Mouse (Mus musculus) hindbrain, embryonic 15.5 days (tissue): Measurements from ENCODE around the gene Rftn1. TPM values are rescaled to one million over a fixed set of nuclear protein-coding genes. Genes with fewer than 3 reads are reported as not detected.

Experiments
- ATAC-seq: fragments of 200-750 bp; cut with Nextera tagmentation; 2 replicates; pipeline ENCODE4 v1.8.0; 2017; ENCODE audit warnings: low read depth, moderate number of reproducible peaks, moderate TSS enrichment; ENCODE audit not compliant: low FRiP score
- H3K27ac ChIP-seq: fragments of 300-500 bp; sonication (generic); replicated peaks from 2 replicates; pipeline ENCODE4 v1.5.1; 2015; ENCODE audit warnings: mild to moderate bottlenecking, inconsistent platforms
- H3K27me3 ChIP-seq: fragments of 300-500 bp; sonication (generic); 2 replicates; pipeline ENCODE4 v1.6.1; 2015; ENCODE audit warnings: control low read depth, inconsistent platforms
- H3K36me3 ChIP-seq: fragments of 300-500 bp; sonication (generic); 2 replicates; pipeline ENCODE4 v1.6.1; 2015; ENCODE audit warnings: control low read depth, inconsistent platforms
- H3K4me1 ChIP-seq: fragments of 300-500 bp; sonication (generic); replicated peaks from 2 replicates; pipeline ENCODE4 v1.6.1; 2015; ENCODE audit warnings: control low read depth, inconsistent platforms
- H3K4me2 ChIP-seq: fragments of 300-500 bp; sonication (generic); 2 replicates; pipeline ENCODE4 v1.6.1; 2015; ENCODE audit warnings: moderate library complexity, mild to moderate bottlenecking, inconsistent platforms
- H3K4me3 ChIP-seq: fragments of 300-500 bp; sonication (generic); 2 replicates; pipeline ENCODE4 v1.5.1; 2015; ENCODE audit warnings: mild to moderate bottlenecking, inconsistent platforms
- H3K9ac ChIP-seq: fragments of 300-500 bp; sonication (generic); 2 replicates; pipeline ENCODE4 v1.6.1; 2015; ENCODE audit warnings: inconsistent platforms
- H3K9me3 ChIP-seq: fragments of 300-500 bp; sonication (generic); 2 replicates; pipeline ENCODE4 v1.6.1; 2016; ENCODE audit warnings: control low read depth, inconsistent platforms
- WGBS: fragments of 180-500 bp; shearing (Covaris S2); methylation state at CpG from one replicate; pipeline ENCODE4 v1.1.7; 2015; 5-methylcytosine and 5-hydroxymethylcytosine counted together
- polyA plus RNA-seq: library from polyadenylated mRNA; unstranded; fragments of >200 nt; fragmentation: Nextera tagmentation; extraction: Ambion mirVana; gene quantifications from 2 replicates; pipeline ENCODE4 v1.2.1, GENCODE M21; 2015

Gene Rftn1
- polyA plus RNA-seq, 1 experiment from 2014 or later, result 21.2 TPM

DNA sequence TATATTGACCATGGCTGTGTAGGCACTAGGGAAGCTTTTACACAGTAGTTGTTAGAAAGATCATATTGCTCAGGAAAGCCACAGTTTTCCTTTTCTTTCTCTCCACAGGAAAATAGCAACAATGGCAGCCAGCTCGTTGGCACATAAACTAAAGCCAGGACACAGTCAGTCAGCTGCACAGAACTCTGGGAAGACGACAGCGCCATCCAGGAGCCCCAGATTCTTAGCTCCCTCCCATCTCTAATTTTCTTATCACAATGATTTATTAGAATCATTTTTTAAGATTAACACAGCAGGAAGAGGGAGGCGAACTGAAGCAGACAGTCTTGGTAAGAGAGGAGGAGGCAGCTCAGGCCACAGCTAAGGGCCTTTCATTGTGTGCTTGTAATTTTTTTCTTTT, 58.8 kb downstream of the Rftn1 start:
- H3K4me3 ChIP-seq, result no peak overlapping the region
- 59% methylated on average over 4 of the region's 4 CpGs for WGBS
- no peak overlapping the region for H3K4me2 ChIP-seq
- H3K9me3 ChIP-seq, result no peaks in the 10 kb centered on the region
- no peak overlapping the region for H3K9ac ChIP-seq
- H3K36me3 ChIP-seq, result no peaks in the 10 kb centered on the region
- no peaks in the 10 kb centered on the region for H3K27me3 ChIP-seq
- peaks cover 11% of the 10 kb centered on the region; the same call in 1 of the 2 replicates for H3K4me1 ChIP-seq
- no peak for ATAC-seq
- H3K27ac ChIP-seq, result no peak overlapping the region

GRCm38 (mm10) chr17:50130421-50130820, 60.1 kb downstream of the Rftn1 start:
- Histone ChIP-seq H3K36me3 (no peaks in the 10 kb centered on the region), H3K4me3 (no peak overlapping the region), H3K27me3 (no peaks in the 10 kb centered on the region), H3K4me2 (no peak overlapping the region), H3K9me3 (no peaks in the 10 kb centered on the region), H3K9ac (no peak overlapping the region), H3K27ac (no peak overlapping the region), H3K4me1 (peaks cover 11% of the 10 kb centered on the region; the same call in 1 of the 2 replicates)
- ATAC-seq, result no peak
- 77% methylated on average over 4 of the region's 4 CpGs for WGBS

DNA sequence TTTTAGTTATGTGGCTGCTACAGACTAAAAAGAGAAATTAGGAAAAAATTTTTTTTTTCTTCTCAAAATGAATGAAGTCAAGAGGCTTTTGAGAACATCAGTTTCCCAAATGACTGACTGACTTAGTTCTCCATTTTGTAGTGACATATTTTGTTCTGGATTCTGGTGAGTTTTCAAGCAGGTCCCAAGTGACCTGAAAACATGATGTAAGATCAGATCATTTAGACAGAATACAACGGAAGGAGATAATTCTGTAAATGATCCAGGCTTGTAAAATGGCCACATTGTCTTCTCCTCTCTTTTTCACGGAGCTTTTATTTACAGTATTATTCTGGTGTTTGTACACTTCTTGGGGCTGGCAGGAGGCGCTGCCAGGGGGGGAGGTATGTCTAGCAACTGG, 62.1 kb downstream of the Rftn1 start:
- 60% methylated on average over 3 of the region's 3 CpGs for WGBS
- Histone ChIP-seq H3K4me1 (peaks cover 11% of the 10 kb centered on the region; the same call in 1 of the 2 replicates), H3K4me3 (no peak overlapping the region), H3K36me3 (no peaks in the 10 kb centered on the region), H3K27me3 (no peaks in the 10 kb centered on the region), H3K4me2 (no peak overlapping the region), H3K27ac (no peak overlapping the region), H3K9ac (no peak overlapping the region), H3K9me3 (no peaks in the 10 kb centered on the region)
- no peak for ATAC-seq

GRCm38 (mm10) chr17:50127045-50127813, 63.2 kb downstream of the Rftn1 start:
- no peak overlapping the region for H3K4me2 ChIP-seq
- no peaks in the 10 kb centered on the region for H3K27me3 ChIP-seq
- H3K9me3 ChIP-seq, result no peaks in the 10 kb centered on the region
- WGBS, result 68% methylated on average over 9 of the region's 9 CpGs
- H3K4me3 ChIP-seq, result no peak overlapping the region
- no peaks in the 10 kb centered on the region for H3K36me3 ChIP-seq
- H3K9ac ChIP-seq, result no peak overlapping the region
- H3K4me1 ChIP-seq, result peaks cover 11% of the 10 kb centered on the region; the same call in 1 of the 2 replicates
- no peak overlapping the region for H3K27ac ChIP-seq
- ATAC-seq, result no peak

DNA sequence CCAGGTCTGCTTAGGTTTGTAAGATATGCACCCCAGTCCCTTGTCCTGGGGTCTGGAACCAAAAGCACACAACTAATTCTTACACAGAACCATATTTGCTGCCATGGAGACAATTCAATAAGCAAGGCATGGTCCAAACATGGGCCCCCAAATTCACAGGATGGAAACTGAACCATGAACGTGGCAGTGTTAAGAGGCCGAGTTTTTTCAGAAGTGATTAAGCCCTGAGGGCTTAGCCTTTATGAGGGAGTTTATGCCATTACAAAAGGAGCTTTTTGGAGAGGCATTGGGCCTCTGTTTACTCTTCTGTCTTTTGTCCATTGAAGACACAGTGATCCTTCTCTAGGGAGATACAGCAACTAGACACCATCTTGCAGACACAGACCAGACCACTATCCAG, 63.9 kb downstream of the Rftn1 start:
- Histone ChIP-seq H3K9me3 (no peaks in the 10 kb centered on the region), H3K36me3 (no peaks in the 10 kb centered on the region), H3K4me3 (no peak overlapping the region), H3K27me3 (no peaks in the 10 kb centered on the region), H3K27ac (no peak overlapping the region), H3K9ac (no peak overlapping the region), H3K4me2 (no peak overlapping the region), H3K4me1 (peaks cover 11% of the 10 kb centered on the region; the same call in 1 of the 2 replicates)
- ATAC-seq, result no peak
- 31% methylated on average over 2 of the region's 2 CpGs for WGBS

DNA sequence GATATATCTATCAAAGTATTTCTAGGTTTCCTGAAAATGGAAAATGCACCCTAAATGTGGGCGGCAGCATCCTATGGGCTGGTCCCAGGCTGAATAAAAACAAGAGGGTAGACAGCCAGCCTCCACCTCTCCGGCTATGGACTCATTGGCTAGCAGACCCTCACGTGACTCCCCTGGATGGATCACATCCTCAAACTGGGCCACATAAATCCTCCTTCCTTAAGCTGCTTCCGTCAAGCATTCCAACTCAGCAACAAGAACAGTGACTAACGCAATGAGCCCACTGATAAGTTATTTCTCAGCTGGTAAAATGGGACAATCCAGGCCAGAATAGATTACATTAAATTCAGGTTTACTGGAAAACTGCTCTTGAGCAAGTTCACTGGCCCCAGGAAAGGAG, 64.6 kb downstream of the Rftn1 start:
- Histone ChIP-seq H3K9me3 (no peaks in the 10 kb centered on the region), H3K27ac (no peak overlapping the region), H3K4me2 (no peak overlapping the region), H3K27me3 (no peaks in the 10 kb centered on the region), H3K36me3 (no peaks in the 10 kb centered on the region), H3K4me3 (no peak overlapping the region), H3K9ac (no peak overlapping the region), H3K4me1 (peaks cover 11% of the 10 kb centered on the region; the same call in 1 of the 2 replicates)
- no peak for ATAC-seq
- 88% methylated on average over 5 of the region's 5 CpGs for WGBS

GRCm38 (mm10) chr17:50125245-50125798, 65.2 kb downstream of the Rftn1 start:
- H3K4me3 ChIP-seq, result no peak overlapping the region
- no peaks in the 10 kb centered on the region for H3K27me3 ChIP-seq
- H3K4me1 ChIP-seq, result peaks cover 11% of the 10 kb centered on the region; the same call in 1 of the 2 replicates
- ATAC-seq, result no peak
- 84% methylated on average over 3 of the region's 3 CpGs for WGBS
- no peak overlapping the region for H3K4me2 ChIP-seq
- no peaks in the 10 kb centered on the region for H3K36me3 ChIP-seq
- H3K27ac ChIP-seq, result no peak overlapping the region
- H3K9ac ChIP-seq, result no peak overlapping the region
- no peaks in the 10 kb centered on the region for H3K9me3 ChIP-seq

DNA sequence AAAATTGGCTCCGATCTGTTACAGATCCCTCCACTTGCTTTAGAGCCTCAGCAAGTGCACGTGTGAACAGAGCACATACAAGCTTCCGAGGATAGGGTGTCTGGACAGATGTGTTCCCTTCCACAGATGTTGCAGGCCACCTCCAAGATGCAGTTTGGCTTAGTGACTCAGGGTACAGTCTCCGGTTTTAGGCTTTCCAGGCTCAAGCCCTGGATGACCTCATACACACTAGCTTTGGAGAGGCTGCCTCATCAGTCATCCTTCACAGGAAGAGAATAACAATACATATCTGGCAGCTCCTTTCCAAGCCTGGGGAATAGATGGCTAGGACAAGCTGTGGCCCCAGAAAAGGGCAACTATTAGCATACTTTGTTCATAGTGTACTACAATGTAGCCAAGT, 65.8 kb downstream of the Rftn1 start:
- WGBS, result 80% methylated on average over 4 of the region's 4 CpGs
- Histone ChIP-seq H3K9ac (no peak overlapping the region), H3K4me2 (no peak overlapping the region), H3K27me3 (no peaks in the 10 kb centered on the region), H3K27ac (no peak overlapping the region), H3K36me3 (no peaks in the 10 kb centered on the region), H3K4me1 (peaks cover 11% of the 10 kb centered on the region; the same call in 1 of the 2 replicates), H3K4me3 (no peak overlapping the region), H3K9me3 (no peaks in the 10 kb centered on the region)
- no peak for ATAC-seq

GRCm38 (mm10) chr17:50122555-50122954, 67.9 kb downstream of the Rftn1 start:
- no peaks in the 10 kb centered on the region for H3K4me1 ChIP-seq
- H3K4me2 ChIP-seq, result no peak overlapping the region
- no peak for ATAC-seq
- H3K4me3 ChIP-seq, result no peak overlapping the region
- H3K27ac ChIP-seq, result no peak overlapping the region
- WGBS, result 80% methylated on average over 8 of the region's 8 CpGs
- H3K27me3 ChIP-seq, result no peaks in the 10 kb centered on the region
- H3K9me3 ChIP-seq, result no peaks in the 10 kb centered on the region
- no peak overlapping the region for H3K9ac ChIP-seq
- no peaks in the 10 kb centered on the region for H3K36me3 ChIP-seq

- Histone ChIP-seq H3K27me3 (no peaks in the 10 kb centered on the region), H3K36me3 (no peaks in the 10 kb centered on the region), H3K9me3 (no peaks in the 10 kb centered on the region), H3K27ac (no peak overlapping the region), H3K4me1 (no peaks in the 10 kb centered on the region), H3K4me2 (no peak overlapping the region), H3K9ac (no peak overlapping the region), H3K4me3 (no peak overlapping the region)
- WGBS, result 89% methylated on average over 4 of the region's 4 CpGs
- no peak for ATAC-seq
Measured at GRCm38 (mm10) chr17:50120098-50120497, 70.4 kb downstream of the Rftn1 start.

GRCm38 (mm10) chr17:50117461-50117860, 73.0 kb downstream of the Rftn1 start:
- Histone ChIP-seq H3K27me3 (no peaks in the 10 kb centered on the region), H3K36me3 (no peaks in the 10 kb centered on the region), H3K9ac (no peak overlapping the region), H3K9me3 (no peaks in the 10 kb centered on the region), H3K4me1 (no peaks in the 10 kb centered on the region), H3K4me3 (no peak overlapping the region), H3K4me2 (no peak overlapping the region), H3K27ac (no peak overlapping the region)
- no peak for ATAC-seq
- WGBS, result 94% methylated on average over 7 of the region's 7 CpGs

DNA sequence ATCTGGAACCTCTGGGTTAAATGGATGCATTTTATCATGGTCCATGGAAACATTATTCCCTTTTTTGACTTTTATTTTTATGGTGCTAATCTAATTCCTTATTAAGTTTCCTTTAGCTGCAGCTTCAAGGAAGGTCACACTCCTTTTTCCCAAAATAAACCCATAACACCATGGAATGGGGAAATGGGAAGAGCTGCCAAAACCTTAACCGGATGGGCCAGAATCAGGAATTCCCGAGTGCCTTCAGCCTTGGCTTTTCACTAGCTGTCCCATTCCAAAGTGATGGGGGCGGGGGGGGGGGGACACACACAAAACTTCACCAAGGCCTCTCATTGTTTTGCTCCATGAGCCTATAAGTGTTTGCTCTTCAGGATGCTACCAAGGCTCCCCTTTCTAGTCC, 73.5 kb downstream of the Rftn1 start:
- Histone ChIP-seq H3K27ac (no peak overlapping the region), H3K9me3 (no peaks in the 10 kb centered on the region), H3K4me3 (no peak overlapping the region), H3K4me2 (no peak overlapping the region), H3K36me3 (no peaks in the 10 kb centered on the region), H3K4me1 (no peaks in the 10 kb centered on the region), H3K27me3 (no peaks in the 10 kb centered on the region), H3K9ac (no peak overlapping the region)
- no peak for ATAC-seq
- 79% methylated on average over 3 of the region's 3 CpGs for WGBS
